Mouse (Mus musculus): Measurements from ENCODE around the gene Slx1b.
A peak's percentile ranks its signal among the peaks of the same experiment; 100 is the strongest.

Slx1b gene

GRCm38 (mm10) chr7:126676631-126677220 is 18.9 kb downstream of the Slx1b start:
- DNase-seq (ENCODE audit: low read depth) = no peak

DNA sequence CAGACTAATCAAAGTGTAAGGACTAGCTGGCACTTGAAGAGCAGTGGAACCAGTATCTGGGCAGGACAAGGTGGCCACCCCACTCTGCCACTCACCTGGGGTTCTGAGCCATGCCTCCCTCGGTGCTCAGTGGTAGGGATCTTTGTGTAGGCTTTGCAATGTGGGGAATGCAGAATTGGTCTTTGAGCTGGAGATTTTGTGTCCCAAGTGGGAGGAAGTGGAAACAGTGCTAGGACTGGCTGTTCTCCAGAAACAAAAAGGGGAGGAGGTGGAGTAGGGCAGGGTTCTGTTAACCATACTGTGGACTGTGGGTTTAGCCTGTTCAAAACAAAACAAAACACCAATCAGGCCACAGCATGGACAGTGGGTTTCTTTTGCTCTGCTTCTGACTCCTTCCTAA is 19.4 kb downstream of the Slx1b start, which contains the start of gene Sult1a1:
Sult1a1 (minus strand) TSS at position 226 of the 400 bp plus-strand sequence.
- no peak for DNase-seq (ENCODE audit: low read depth)

GRCm38 (mm10) chr7:126675104-126675503 is 20.5 kb downstream of the Slx1b start:
- DNase-seq (ENCODE audit: low read depth) = no peak

DNA sequence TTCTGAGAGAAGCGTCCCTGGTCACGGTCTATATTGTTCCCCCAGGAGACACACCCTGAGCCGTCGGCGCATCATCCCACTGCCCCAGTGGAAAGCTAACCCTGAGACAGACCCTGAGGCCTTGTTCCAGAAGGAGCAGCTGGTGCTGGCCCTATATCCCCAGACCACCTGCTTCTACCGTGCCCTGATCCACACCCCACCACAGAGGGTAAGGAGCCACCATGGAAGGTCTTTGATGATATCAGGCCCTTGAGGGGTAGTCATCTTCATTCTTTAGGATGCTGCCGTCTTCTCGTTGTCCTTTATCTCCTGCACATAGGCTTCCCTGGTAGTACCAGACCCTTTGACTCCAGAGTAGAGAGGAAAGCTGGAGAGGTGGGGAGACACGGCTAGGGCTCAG is 23.5 kb downstream of the Slx1b start:
- no peak for DNase-seq (ENCODE audit: low read depth)

GRCm38 (mm10) chr7:126670152-126670551 is 25.4 kb downstream of the Slx1b start:
- DNase-seq (ENCODE audit: low read depth) = no peak

GRCm38 (mm10) chr7:126668452-126668851 is 27.1 kb downstream of the Slx1b start:
- no peak for DNase-seq (ENCODE audit: low read depth)

DNA sequence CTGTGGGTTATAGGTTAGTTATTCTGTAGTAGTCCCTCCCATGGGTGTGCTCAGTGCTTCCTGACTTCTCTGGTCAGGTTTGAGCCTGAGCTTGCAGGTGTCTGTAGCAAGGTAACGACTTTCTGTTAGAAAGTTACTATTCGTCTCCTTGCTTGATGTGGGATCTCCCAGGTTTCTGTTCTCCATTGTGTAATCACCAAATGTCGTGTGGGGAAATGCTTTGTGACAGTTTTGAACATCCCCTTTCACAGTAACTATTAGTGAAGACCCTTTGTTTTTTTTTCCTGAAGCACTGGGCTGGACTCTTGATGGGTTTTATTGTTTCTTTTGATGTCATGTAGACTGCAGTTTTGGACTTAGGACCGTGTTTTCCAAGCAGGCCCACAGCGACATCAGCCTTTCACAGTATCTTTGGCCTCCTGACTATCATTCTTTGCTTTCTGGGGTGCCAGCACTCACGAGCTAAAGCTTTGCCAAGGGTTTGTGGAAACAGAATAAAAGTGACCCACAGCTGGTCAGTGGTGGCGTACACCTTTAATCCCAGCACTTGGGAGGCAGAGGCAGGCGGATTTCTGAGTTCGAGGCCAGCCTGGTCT is 28.0 kb downstream of the Slx1b start:
- DNase-seq (ENCODE audit: low read depth) = no peak

- DNase-seq (ENCODE audit: low read depth) = peak; percentile 32
Measured at GRCm38 (mm10) chr7:126665269-126665668, 30.3 kb downstream of the Slx1b start.

- peak; percentile 30 for DNase-seq (ENCODE audit: low read depth)
Measured at GRCm38 (mm10) chr7:126663646-126664045, 31.9 kb downstream of the Slx1b start.

DNA sequence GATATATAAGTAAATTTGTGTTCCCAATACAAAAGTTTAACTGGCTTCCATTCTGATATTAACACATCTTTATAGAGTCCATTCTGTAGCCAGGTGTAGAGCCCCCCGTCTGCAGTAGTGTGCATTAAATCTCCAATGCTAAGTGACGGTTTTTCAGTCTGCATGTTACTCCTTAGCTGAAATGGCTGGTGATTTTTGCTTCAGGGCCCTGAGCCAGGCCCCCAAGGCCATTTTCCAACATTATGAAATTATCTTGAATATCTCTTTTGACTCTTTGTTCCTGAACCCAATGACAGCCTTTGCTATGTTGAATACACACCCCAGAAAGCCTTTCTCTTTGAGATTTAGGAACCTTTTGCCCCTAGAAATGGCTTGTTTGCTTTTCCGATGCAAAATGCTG is 35.8 kb downstream of the Slx1b start:
- DNase-seq (ENCODE audit: low read depth) = no peak

- no peak for DNase-seq (ENCODE audit: low read depth)
Measured at GRCm38 (mm10) chr7:126657522-126657921, 38.1 kb downstream of the Slx1b start.

- DNase-seq (ENCODE audit: low read depth) = no peak
Measured at GRCm38 (mm10) chr7:126655695-126656094, 39.9 kb downstream of the Slx1b start.

- DNase-seq (ENCODE audit: low read depth) = no peak
Measured at GRCm38 (mm10) chr7:126653991-126654390, 41.6 kb downstream of the Slx1b start.

DNA sequence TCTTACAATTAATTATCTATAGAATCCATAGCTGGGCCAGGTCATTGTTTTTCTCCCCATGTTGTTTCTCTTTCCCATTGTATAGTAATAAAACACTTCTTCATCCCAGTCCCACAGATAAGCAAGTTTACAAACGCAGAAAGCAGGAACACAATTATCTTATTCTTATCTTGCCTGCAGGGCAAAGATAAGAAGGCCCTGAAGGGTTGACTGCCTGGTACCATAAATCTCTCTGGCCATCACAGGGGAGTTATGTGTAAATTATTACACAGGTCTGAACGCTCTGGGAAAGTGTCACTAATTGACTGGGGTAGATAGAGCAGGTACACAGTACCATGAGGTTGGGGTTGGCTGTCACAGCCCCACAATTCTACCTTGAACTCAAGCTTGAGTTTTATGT is 44.7 kb downstream of the Slx1b start:
- DNase-seq (ENCODE audit: low read depth) = no peak

DNA sequence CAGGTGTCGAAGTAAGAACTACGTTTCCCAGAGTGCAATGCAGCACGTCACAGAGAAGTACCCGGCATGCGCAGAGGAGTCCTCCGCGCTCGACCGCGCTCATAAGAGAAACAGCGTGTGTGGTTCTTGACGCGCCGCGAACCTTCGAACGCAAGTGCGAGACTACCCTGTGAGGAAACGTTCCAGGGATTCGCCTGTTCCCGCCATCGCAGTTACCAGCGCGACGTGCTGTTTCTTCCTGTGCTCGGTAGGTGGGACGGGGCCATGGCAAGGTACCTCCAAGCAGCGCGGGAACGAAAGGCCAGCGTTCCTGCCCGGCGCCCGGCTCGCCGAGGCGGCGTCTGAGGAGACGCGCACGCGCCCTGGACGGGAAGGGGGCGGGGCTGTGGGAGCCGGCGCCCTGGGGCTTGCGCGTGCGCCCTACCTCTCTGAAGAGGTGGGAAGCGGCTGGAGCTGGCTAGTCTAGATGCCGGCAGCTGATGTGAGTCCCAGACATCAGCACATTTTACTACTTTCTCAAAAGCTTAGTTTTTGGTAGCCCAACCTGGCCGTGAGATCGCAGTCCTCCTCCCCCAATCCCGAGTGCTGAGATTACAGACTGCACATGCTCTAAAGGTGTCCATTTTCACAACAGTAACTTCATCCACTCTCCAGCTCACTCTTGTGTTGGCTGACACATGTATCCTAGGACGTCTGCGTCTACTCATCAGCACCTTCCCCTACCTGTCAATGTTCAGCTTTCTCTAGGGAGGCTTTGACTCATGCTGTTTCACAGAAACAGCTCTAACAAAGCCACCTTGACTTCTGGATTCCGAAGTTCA is 46.1 kb downstream of the Slx1b start, which contains the start of gene Sgf29:
Sgf29 (plus strand) TSS at position 79 of the 821 bp plus-strand sequence.
- peak; percentile 93 for DNase-seq (ENCODE audit: low read depth)

DNA sequence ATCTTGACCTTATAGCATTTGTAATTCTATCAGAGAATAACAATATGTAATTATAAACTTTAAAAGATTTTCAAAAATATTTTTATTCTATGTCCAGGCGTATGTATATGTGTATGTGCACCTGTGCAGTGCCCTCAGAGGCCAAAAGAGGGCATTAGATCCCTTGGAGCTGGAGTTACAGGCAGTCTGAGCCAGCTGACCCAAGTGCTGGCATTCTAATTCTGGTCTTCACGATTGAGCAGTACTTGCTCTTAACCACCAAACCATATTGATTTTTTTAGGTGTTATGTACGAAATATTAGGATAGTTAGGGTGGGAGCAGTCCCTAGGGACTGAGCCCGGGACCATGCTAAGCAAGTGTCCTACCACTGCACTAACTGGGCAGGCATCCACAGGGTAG is 47.1 kb downstream of the Slx1b start:
- DNase-seq (ENCODE audit: low read depth) = no peak

DNA sequence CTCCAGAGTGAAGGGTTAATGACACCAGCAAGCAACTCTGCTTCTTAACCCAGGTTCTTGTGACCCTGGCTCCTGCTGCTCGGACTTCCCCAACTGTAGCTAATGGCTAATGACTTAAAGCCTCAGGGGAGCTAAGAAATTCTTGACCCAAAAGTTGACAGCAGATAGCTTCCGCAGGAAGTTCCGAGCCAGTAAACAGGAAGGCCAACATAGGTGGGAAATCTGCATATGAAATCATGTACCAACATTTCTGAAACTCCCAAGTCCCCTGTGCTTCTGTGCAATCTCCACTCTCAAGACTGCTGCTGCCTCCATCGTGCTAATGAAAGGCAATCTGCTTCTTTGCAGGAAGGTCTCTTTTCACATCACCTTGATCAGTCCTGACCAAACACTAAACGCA is 49.9 kb downstream of the Slx1b start:
- no peak for DNase-seq (ENCODE audit: low read depth)

DNA sequence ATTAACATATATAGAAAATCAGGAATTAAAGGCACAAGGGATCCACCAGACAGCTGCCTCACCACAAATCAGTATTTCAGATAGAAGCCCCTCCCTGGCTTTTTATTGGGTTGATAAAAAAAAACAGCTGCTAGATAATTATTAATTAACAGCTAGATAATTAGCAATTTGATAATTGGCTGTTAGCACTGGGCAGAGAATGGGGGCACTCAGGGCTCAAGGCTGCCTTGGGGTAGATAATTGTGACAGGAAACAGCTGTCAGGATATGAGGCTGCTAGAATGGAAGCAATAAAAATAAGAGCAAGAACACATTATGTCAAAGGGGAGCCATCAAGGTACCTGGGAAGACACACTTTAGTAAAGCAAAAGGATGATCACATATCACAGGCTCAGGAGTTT is 50.7 kb downstream of the Slx1b start:
- no peak for DNase-seq (ENCODE audit: low read depth)

DNA sequence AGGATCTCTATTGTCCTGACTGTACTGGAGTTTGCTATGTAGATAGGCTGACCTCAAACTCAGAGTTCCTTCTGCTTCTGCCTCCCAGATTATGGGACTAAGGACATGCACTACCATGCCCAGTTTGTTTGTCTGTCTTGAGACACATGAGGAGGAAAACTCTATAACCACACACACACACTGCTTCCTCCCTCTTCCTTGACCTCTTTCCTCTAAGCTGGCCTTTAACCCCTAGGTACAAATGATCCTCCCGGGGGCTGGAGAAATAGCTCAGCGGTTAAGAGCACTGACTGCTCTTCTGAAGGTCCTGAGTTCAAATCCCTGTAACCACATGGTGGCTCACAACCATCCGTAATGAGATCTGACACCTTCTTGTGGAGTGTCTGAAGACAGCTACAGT is 51.2 kb downstream of the Slx1b start:
- no peak for DNase-seq (ENCODE audit: low read depth)

GRCm38 (mm10) chr7:126643244-126643617 is 52.4 kb downstream of the Slx1b start:
- peak; percentile 79 for DNase-seq (ENCODE audit: low read depth)

DNA sequence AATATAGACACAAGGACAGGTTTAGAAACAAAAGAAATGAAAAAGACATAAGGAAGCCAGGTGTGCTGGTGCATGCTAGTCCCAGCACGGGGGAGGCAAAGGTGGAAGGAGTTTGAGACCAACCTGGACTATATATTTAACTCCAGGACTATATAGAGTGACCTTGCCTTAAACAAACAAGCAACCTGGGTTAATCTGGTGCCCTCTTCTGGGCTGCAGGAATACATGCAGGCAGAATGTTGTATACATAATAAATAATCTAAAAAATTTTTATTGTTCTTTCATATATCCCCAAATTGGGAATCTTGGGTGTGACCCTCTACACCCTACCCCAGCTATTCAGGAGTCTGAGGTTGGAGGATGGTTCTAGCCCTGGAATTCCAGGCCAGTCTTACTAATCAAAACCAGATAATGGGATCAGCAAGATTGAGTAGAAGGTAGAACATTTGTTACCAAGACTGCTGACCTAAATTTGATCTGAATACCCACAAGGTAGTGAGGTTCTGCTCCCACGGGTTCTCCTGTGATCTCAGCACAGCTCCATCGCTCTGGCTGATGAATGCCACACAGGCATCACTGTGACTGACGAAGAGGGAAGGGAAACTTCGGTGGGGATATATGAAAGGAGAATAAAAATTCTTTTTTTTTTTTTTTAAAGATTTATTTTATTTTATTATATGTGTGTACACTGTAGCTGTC is 52.9 kb downstream of the Slx1b start:
- DNase-seq (ENCODE audit: low read depth) = peak; percentile 34

Data from NIH3T3 (cell line).